Mouse (Mus musculus): Measurements from ENCODE around the gene Ap1s1. TPM values are rescaled to one million over a fixed set of nuclear protein-coding genes. Genes with fewer than 3 reads are reported as not detected.

The Ap1s1 gene
- polyA plus RNA-seq, 1 experiment from 2014 or later: 152 TPM

DNA sequence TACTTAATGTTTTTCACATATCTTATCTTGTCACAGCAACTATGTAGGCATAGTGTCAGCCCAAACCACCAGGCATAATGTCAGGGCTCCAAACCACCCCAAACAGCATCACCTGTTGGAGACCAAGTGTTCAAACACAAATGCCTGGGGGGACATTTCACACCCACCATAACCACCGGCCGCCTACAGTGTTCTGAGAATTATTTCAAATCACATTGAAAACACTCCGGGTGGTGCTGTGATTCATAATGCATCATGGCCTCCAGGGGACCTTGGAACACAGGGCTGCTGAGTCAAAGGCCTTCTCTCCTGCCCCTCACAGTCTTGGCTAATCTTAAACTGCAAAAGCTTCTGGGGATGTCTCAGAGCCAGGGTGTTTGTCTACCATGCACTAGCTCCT, 30.0 kb downstream of the Ap1s1 start:
- H3K9ac ChIP-seq (ENCODE audit: low read depth, low read length): no peak overlapping the region
- H3K9me3 ChIP-seq (ENCODE audit: control insufficient read depth, low read length): 0 out of 2 replicates have a peak, but pooled peaks cover 2% of the 10 kb centered on the region
- H3K27ac ChIP-seq (ENCODE audit: low read depth, low read length): no peak overlapping the region
- WGBS: 96% methylated on average over 3 of the region's 3 CpGs
- H3K4me2 ChIP-seq (replicated peaks; ENCODE audit: low read depth, low read length): no peak overlapping the region
- no peaks in the 10 kb centered on the region for H3K27me3 ChIP-seq (ENCODE audit: control insufficient read depth, insufficient read depth, low read length)
- no peak overlapping the region for H3K4me3 ChIP-seq (ENCODE audit: low read length)
- no peak for ATAC-seq (ENCODE audit: low FRiP score, low TSS enrichment)
- H3K4me1 ChIP-seq (ENCODE audit: control insufficient read depth, insufficient read depth, low read length): no peaks in the 10 kb centered on the region
- no peaks in the 10 kb centered on the region for H3K36me3 ChIP-seq (ENCODE audit: control insufficient read depth, insufficient read depth, low read length)

DNA sequence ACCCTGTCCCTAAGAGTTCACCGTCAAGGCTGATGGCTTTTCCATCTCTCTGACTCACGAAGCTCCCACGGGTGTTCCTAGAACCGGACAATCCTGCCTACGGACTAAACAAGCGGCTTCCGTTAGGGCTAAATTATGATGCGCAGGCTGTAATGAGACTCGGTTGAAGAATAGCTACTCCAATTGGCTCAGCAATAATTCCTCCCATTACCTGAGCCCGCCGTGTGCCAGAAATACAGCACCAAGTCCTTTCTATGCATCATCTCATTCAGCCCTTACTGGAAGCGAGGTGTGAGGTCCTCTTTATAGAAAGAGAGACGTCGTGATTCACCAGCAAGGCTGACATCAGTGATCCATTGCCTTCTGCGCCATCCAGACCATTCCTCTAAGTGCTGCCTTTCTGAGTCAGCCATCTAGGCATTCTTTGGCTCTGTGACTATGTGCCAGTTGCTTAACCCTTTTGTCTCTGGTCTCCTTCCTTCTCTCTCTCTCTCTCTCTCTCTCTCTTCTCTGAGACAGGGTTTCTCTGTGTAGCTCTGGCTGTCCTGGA, 33.5 kb downstream of the Ap1s1 start:
- no peaks in the 10 kb centered on the region for H3K4me1 ChIP-seq (ENCODE audit: control insufficient read depth, insufficient read depth, low read length)
- 72% methylated on average over 15 of the region's 15 CpGs for WGBS
- no peak for ATAC-seq (ENCODE audit: low FRiP score, low TSS enrichment)

DNA sequence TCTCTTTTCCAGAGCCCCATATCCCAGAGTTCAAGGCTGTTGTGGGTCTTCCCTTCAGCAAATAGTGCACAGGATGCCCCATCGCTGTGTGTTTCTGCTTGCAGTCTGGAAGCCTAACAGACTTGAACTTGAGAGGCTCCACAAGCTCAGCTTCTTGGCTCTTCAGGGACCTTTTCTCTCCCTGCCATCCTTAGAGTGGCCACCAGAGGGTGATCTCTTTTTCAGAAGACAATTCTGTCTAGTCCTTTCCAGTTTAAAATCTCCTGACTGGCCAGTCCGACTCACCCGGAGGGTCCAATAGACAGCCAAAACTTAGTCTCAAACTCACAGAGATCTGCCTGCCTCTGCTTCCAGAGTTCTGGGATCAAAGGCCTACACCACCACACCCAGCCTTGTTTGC, 35.9 kb downstream of the Ap1s1 start:
- Histone ChIP-seq H3K4me2 (replicated peaks; ENCODE audit: low read depth, low read length) (no peak overlapping the region), H3K4me1 (ENCODE audit: control insufficient read depth, insufficient read depth, low read length) (no peaks in the 10 kb centered on the region), H3K9ac (ENCODE audit: low read depth, low read length) (no peak overlapping the region), H3K27ac (ENCODE audit: low read depth, low read length) (no peak overlapping the region), H3K4me3 (ENCODE audit: low read length) (no peak overlapping the region), H3K9me3 (ENCODE audit: control insufficient read depth, low read length) (no peaks in the 10 kb centered on the region), H3K36me3 (ENCODE audit: control insufficient read depth, insufficient read depth, low read length) (no peaks in the 10 kb centered on the region), H3K27me3 (ENCODE audit: control insufficient read depth, insufficient read depth, low read length) (no peaks in the 10 kb centered on the region)
- no peak for ATAC-seq (ENCODE audit: low FRiP score, low TSS enrichment)
- 35% methylated on average over 3 of the region's 3 CpGs for WGBS

More for the DNA sequence above, 33.5 kb downstream of the Ap1s1 start:
- Histone ChIP-seq H3K27me3 (ENCODE audit: control insufficient read depth, insufficient read depth, low read length) (no peaks in the 10 kb centered on the region), H3K36me3 (ENCODE audit: control insufficient read depth, insufficient read depth, low read length) (no peaks in the 10 kb centered on the region), H3K4me2 (replicated peaks; ENCODE audit: low read depth, low read length) (no peak overlapping the region), H3K27ac (ENCODE audit: low read depth, low read length) (no peak overlapping the region), H3K4me3 (ENCODE audit: low read length) (no peak overlapping the region), H3K9ac (ENCODE audit: low read depth, low read length) (no peak overlapping the region), H3K9me3 (ENCODE audit: control insufficient read depth, low read length) (0 out of 2 replicates have a peak, but pooled peaks cover 2% of the 10 kb centered on the region)

DNA sequence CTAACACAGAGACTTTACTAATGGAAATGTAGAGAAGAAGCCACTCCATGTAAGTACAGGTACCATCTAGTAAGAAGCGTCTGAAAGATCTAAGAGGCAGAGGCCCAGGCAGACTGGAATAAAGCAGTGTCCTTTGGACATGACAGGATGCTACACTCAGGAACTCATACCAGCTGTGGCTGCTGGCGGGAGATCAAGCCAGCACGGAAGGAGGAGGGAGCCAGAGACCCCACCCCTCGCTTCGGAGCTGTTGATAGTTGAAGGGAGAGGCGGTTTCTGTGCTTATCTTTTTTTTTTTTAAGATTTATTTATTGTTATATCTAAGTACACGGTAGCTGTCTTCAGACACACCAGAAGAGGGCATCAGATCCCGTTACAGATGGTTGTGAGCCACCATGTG, 38.7 kb downstream of the Ap1s1 start:
- Histone ChIP-seq H3K27ac (ENCODE audit: low read depth, low read length) (no peak overlapping the region), H3K9me3 (ENCODE audit: control insufficient read depth, low read length) (no peaks in the 10 kb centered on the region), H3K4me2 (replicated peaks; ENCODE audit: low read depth, low read length) (no peak overlapping the region), H3K4me1 (ENCODE audit: control insufficient read depth, insufficient read depth, low read length) (no peaks in the 10 kb centered on the region), H3K9ac (ENCODE audit: low read depth, low read length) (no peak overlapping the region), H3K36me3 (ENCODE audit: control insufficient read depth, insufficient read depth, low read length) (no peaks in the 10 kb centered on the region), H3K4me3 (ENCODE audit: low read length) (no peak overlapping the region), H3K27me3 (ENCODE audit: control insufficient read depth, insufficient read depth, low read length) (no peaks in the 10 kb centered on the region)
- WGBS: 55% methylated on average over 8 of the region's 8 CpGs
- no peak for ATAC-seq (ENCODE audit: low FRiP score, low TSS enrichment)

DNA sequence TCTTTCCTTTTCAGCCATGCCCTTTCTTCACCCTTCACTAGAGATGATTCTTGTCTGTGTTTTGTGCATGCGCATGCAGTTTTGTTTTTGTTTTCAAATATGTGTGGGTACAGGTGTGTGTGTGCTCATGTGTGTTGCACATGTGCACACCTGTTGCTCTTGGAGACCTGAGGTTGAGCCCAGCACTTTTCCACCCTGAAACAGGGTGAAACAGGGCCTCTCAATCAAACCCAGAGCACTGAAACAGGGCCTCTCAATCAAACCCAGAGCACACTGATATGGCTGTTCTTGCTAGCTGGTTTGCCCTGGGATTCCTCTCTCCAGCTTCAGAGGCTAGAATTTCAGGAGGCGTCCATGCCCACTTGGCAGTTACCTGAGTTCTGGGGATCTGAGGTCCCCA, 45.3 kb downstream of the Ap1s1 start:
- 69% methylated on average over 2 of the region's 2 CpGs for WGBS

DNA sequence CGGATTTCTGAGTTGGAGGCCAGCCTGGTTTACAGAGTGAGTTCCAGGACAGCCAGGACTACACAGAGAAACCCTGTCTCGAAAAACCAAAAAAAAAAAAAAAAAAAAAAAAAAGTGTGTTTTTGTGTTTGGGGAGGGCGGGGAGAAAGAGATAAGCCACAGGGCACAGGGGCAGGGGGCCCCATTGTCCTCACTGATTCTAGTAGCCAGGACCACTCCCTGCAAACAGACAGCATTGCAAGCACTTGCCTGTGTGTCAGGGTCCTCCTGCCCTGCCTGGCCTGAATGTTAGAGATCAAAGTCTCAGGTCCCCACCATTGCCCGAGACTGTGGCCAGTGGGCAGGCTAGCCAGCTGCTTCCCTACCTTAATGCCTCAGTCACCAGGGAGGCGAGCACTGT, 46.5 kb downstream of the Ap1s1 start:
- peaks cover 15% of the 10 kb centered on the region for H3K36me3 ChIP-seq (ENCODE audit: control insufficient read depth, insufficient read depth, low read length)
- no peaks in the 10 kb centered on the region for H3K9me3 ChIP-seq (ENCODE audit: control insufficient read depth, low read length)
- H3K27me3 ChIP-seq (ENCODE audit: control insufficient read depth, insufficient read depth, low read length): no peaks in the 10 kb centered on the region
- no peak overlapping the region for H3K9ac ChIP-seq (ENCODE audit: low read depth, low read length)
- ATAC-seq (ENCODE audit: low FRiP score, low TSS enrichment): no peak
- H3K4me3 ChIP-seq (ENCODE audit: low read length): no peak overlapping the region
- 73% methylated on average over 4 of the region's 5 CpGs for WGBS
- no peak overlapping the region for H3K4me2 ChIP-seq (replicated peaks; ENCODE audit: low read depth, low read length)
- H3K27ac ChIP-seq (ENCODE audit: low read depth, low read length): no peak overlapping the region
- H3K4me1 ChIP-seq (ENCODE audit: control insufficient read depth, insufficient read depth, low read length): no peaks in the 10 kb centered on the region

More for the DNA sequence above, 45.3 kb downstream of the Ap1s1 start:
- Histone ChIP-seq H3K9me3 (ENCODE audit: control insufficient read depth, low read length) (no peaks in the 10 kb centered on the region), H3K27me3 (ENCODE audit: control insufficient read depth, insufficient read depth, low read length) (no peaks in the 10 kb centered on the region), H3K4me3 (ENCODE audit: low read length) (no peak overlapping the region), H3K4me2 (replicated peaks; ENCODE audit: low read depth, low read length) (no peak overlapping the region), H3K4me1 (ENCODE audit: control insufficient read depth, insufficient read depth, low read length) (no peaks in the 10 kb centered on the region), H3K36me3 (ENCODE audit: control insufficient read depth, insufficient read depth, low read length) (peaks cover 3% of the 10 kb centered on the region), H3K9ac (ENCODE audit: low read depth, low read length) (no peak overlapping the region), H3K27ac (ENCODE audit: low read depth, low read length) (no peak overlapping the region)
- no peak for ATAC-seq (ENCODE audit: low FRiP score, low TSS enrichment)

DNA sequence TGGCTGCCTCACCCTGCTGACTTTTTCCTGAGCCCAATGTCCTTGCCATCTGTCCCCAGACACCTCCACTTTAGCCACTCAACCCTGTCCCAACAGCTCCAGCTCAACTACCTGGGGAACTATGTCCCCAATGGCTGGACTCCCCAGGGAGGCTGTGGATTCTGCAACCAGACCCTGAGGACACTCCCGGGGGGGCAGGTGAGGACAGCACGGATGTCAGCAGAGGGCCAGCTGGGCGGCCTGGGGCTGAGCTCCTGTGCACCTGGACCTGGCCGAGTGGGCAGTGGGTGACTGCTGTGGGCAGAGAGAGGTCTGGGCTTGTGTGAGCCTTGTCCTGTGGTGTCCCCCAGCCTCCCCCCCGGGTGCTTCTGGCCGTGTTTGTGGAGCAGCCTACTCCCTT, 56.1 kb downstream of the Ap1s1 start:
- peaks cover 52% of the 10 kb centered on the region for H3K36me3 ChIP-seq (ENCODE audit: control insufficient read depth, insufficient read depth, low read length)
- ATAC-seq (ENCODE audit: low FRiP score, low TSS enrichment): no peak
- no peak overlapping the region for H3K27ac ChIP-seq (ENCODE audit: low read depth, low read length)
- H3K4me3 ChIP-seq (ENCODE audit: low read length): no peak overlapping the region
- H3K4me1 ChIP-seq (ENCODE audit: control insufficient read depth, insufficient read depth, low read length): peaks cover 12% of the 10 kb centered on the region; the same call in 1 of the 2 replicates
- no peaks in the 10 kb centered on the region for H3K27me3 ChIP-seq (ENCODE audit: control insufficient read depth, insufficient read depth, low read length)
- no peak overlapping the region for H3K4me2 ChIP-seq (replicated peaks; ENCODE audit: low read depth, low read length)
- no peak overlapping the region; the same call in 1 of the 2 replicates for H3K9ac ChIP-seq (ENCODE audit: low read depth, low read length)
- WGBS: 94% methylated on average over 6 of the region's 6 CpGs
- H3K9me3 ChIP-seq (ENCODE audit: control insufficient read depth, low read length): no peaks in the 10 kb centered on the region

DNA sequence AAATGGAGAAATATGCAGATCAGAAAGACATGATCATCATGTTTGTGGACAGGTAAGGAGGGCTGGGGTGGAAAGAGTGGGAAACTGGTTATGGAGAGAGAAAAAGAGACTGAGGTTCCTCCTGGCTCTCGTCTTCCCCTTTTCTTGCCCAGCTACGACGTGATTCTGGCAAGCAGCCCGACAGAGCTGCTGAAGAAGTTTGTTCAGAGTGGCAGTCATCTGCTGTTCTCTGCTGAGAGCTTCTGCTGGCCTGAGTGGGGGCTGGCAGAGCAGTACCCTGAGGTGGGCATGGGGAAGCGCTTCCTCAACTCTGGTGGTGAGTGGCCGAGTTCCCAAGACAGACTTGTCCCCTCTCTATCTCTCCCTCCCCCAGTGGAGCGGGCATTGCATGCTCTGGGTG, 57.5 kb downstream of the Ap1s1 start:
- H3K4me3 ChIP-seq (ENCODE audit: low read length): peak overlapping the region; percentile 85
- H3K4me1 ChIP-seq (ENCODE audit: control insufficient read depth, insufficient read depth, low read length): peaks cover 12% of the 10 kb centered on the region; the same call in 1 of the 2 replicates
- no peak overlapping the region for H3K27ac ChIP-seq (ENCODE audit: low read depth, low read length)
- H3K4me2 ChIP-seq (replicated peaks; ENCODE audit: low read depth, low read length): peak overlapping the region; percentile 70
- WGBS: 57% methylated on average over 7 of the region's 7 CpGs
- H3K9me3 ChIP-seq (ENCODE audit: control insufficient read depth, low read length): no peaks in the 10 kb centered on the region
- ATAC-seq (ENCODE audit: low FRiP score, low TSS enrichment): no peak
- H3K36me3 ChIP-seq (ENCODE audit: control insufficient read depth, insufficient read depth, low read length): peaks cover 44% of the 10 kb centered on the region
- H3K27me3 ChIP-seq (ENCODE audit: control insufficient read depth, insufficient read depth, low read length): no peaks in the 10 kb centered on the region
- H3K9ac ChIP-seq (ENCODE audit: low read depth, low read length): peak overlapping the region; percentile 90; the same call in 1 of the 2 replicates

DNA sequence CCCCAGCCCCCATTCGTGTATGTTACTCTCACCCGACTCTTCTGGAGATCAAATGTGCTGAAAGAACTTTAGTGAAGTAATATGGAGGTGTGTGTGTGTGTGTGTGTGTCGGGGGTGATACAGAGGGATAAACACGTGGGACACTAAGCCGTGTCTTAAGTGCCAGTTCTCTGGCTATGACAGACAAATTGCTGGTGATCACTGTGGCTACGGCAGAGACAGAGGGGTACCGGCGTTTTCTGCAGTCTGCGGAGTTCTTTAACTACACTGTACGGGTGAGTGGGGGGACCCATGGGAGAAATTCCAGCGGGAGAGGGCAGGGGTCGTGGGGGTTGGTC, 58.0 kb downstream of the Ap1s1 start, which contains the start of gene Znhit1:
TSS of gene Znhit1 (minus strand) at position 88 of the 338 bp plus-strand sequence.
- ATAC-seq (ENCODE audit: low FRiP score, low TSS enrichment): peak; percentile 22; the same call in 1 of the 2 replicates
- Histone ChIP-seq H3K4me1 (ENCODE audit: control insufficient read depth, insufficient read depth, low read length) (peaks cover 12% of the 10 kb centered on the region; the same call in 1 of the 2 replicates), H3K4me2 (replicated peaks; ENCODE audit: low read depth, low read length) (peak within 1 kb of the TSS; percentile 70), H3K36me3 (ENCODE audit: control insufficient read depth, insufficient read depth, low read length) (peaks cover 42% of the 10 kb centered on the region), H3K27me3 (ENCODE audit: control insufficient read depth, insufficient read depth, low read length) (no peaks in the 10 kb centered on the region), H3K9ac (ENCODE audit: low read depth, low read length) (peak within 1 kb of the TSS; percentile 90), H3K9me3 (ENCODE audit: control insufficient read depth, low read length) (no peaks in the 10 kb centered on the region), H3K27ac (ENCODE audit: low read depth, low read length) (peak within 1 kb of the TSS; percentile 92), H3K4me3 (ENCODE audit: low read length) (peak within 1 kb of the TSS; percentile 85)
- 2% methylated on average over 12 of the region's 12 CpGs for WGBS

Data from kidney, embryonic 14.5 days (tissue).